Mouse (Mus musculus) heart, adult 2 months (tissue): Measurements from ENCODE around the gene Prrc2a.

Experiments
- CTCF ChIP-seq: fragments of 200-600 bp; IDR thresholded peaks from 2 replicates; pipeline ENCODE4 v1.8.1; 2022; ENCODE audit warnings: antibody characterized with exemption, mild to moderate bottlenecking, moderate library complexity
- POLR2A ChIP-seq: fragments of 200-500 bp; IDR thresholded peaks from 2 replicates; pipeline ENCODE4 v1.6.1; 2011; ENCODE audit warnings: mild to moderate bottlenecking, low read depth, low read length, control low read depth; ENCODE audit not compliant: insufficient read depth

DNA sequence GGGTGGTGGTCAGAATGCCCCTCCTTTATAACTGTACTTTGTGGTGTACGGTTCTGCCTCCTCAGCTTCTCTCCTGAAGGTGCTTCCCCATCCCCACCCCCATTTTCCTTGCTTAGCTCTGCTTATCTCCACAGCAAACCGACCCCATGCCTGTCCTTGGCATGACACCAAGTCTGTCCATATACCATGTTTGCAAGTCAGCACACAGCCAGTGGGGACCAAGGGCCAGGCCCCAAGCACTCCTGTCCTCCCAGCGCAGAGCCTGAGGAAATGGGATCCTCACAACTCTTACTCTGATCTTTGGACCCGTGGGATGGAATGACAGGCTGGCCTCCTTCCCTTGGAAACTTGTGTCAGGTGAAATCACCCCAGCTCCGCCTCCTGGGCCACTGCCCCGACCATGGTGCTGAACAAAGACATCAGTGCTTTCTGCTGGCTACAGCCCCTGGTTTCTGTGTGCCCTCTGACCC is 61.4 kb downstream of the Prrc2a start:
- TF ChIP-seq CTCF = no peak
- no peak for TF ChIP-seq POLR2A
